Mouse (Mus musculus): ENCODE measurements at regions not wholly inside any gene's neighbourhood (a gene's known extent, or its start where the extent isn't known, plus 50 kb on each side); places are given as distances from the start of the nearest gene placed in this dataset.

- TF ChIP-seq POLR2A (IDR thresholded peaks at IDR 0.05; ENCODE audit: insufficient read length, low read depth) (no peak), USF1 (IDR thresholded peaks at IDR 0.05; ENCODE audit: low read depth) (no peak), TCF12 (IDR thresholded peaks at IDR 0.05; ENCODE audit: insufficient read depth, poor library complexity, severe bottlenecking) (no peak), REST (IDR thresholded peaks at IDR 0.05; ENCODE audit: insufficient read depth, insufficient read length) (no peak), MYOG (IDR thresholded peaks at IDR 0.05; ENCODE audit: control insufficient read depth in 1 of 3, insufficient read depth in 1 of 3, insufficient read length in 2 of 3, low read depth in 2 of 3) (no peak), MAX (IDR thresholded peaks at IDR 0.05; ENCODE audit: low read depth) (no peak), TCF3 (IDR thresholded peaks at IDR 0.05; ENCODE audit: insufficient read length, low read depth) (no peak)
These were observed 122.5 kb upstream of the Dapk1 start for GRCm38 (mm10) chr13:60479043-60479861.

Measured in myocyte (in vitro differentiated cells).